Mouse (Mus musculus): ENCODE measurements around the gene Large2. TPM values are rescaled to one million over a fixed set of nuclear protein-coding genes. Genes with fewer than 3 reads are reported as not detected.

Large2 gene
- polyA plus RNA-seq, 1 experiment from 2014 or later: 16.4 TPM

DNA sequence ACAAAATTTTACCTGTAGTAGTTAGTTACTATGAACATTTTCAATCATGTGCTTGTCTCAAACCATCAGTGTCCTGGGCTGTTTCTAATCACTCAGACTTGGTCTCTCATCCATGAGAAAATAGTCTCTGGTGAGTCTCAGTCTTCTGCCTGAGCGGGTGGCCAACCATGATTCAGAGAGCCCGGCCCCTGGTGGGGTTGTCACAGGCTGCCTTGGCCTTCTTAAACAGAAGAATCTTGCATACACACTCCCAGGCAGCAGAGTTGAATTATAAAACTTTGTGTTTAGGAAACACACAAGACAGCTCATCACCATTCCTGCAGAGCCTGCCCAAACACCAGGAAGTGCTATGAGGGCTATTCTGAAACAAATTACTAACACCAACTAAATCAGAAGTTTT lies 42.8 kb downstream of the Large2 start:
- Histone ChIP-seq H3K27me3 (ENCODE audit: control insufficient read depth, insufficient read depth, low read length) (no peaks in the 10 kb centered on the region), H3K27ac (ENCODE audit: low read depth, low read length) (no peak overlapping the region), H3K36me3 (ENCODE audit: control insufficient read depth, insufficient read depth, low read length) (peaks cover 3% of the 10 kb centered on the region; the same call in 1 of the 2 replicates), H3K4me2 (ENCODE audit: low read depth, low read length, severe bottlenecking) (no peak overlapping the region), H3K9ac (ENCODE audit: low read length) (no peak overlapping the region), H3K4me3 (ENCODE audit: low read depth, low read length) (no peak overlapping the region), H3K4me1 (replicated peaks; ENCODE audit: control insufficient read depth, insufficient read depth, low read length) (no peaks in the 10 kb centered on the region), H3K9me3 (ENCODE audit: control insufficient read depth, low read length) (no peaks in the 10 kb centered on the region)
- 91% methylated on average over 2 of the region's 2 CpGs for WGBS
- DNase-seq (ENCODE audit: low spot score) (no peak), ATAC-seq (replicated peaks; ENCODE audit: low FRiP score) (no peak)

GRCm38 (mm10) chr2:92331410-92331809 lies 43.3 kb downstream of the Large2 start:
- no peak overlapping the region for H3K9ac ChIP-seq (ENCODE audit: low read length)
- H3K27ac ChIP-seq (ENCODE audit: low read depth, low read length): no peak overlapping the region
- H3K4me1 ChIP-seq (replicated peaks; ENCODE audit: control insufficient read depth, insufficient read depth, low read length): no peaks in the 10 kb centered on the region
- WGBS: 83% methylated on average over 2 of the region's 2 CpGs
- DNase-seq (ENCODE audit: low spot score) (no peak), ATAC-seq (replicated peaks; ENCODE audit: low FRiP score) (no peak)
- H3K4me3 ChIP-seq (ENCODE audit: low read depth, low read length): no peak overlapping the region
- no peaks in the 10 kb centered on the region for H3K9me3 ChIP-seq (ENCODE audit: control insufficient read depth, low read length)
- H3K36me3 ChIP-seq (ENCODE audit: control insufficient read depth, insufficient read depth, low read length): peaks cover 3% of the 10 kb centered on the region; the same call in 1 of the 2 replicates
- no peak overlapping the region for H3K4me2 ChIP-seq (ENCODE audit: low read depth, low read length, severe bottlenecking)
- no peaks in the 10 kb centered on the region for H3K27me3 ChIP-seq (ENCODE audit: control insufficient read depth, insufficient read depth, low read length)

GRCm38 (mm10) chr2:92330840-92331239 lies 43.8 kb downstream of the Large2 start:
- no peak overlapping the region for H3K27ac ChIP-seq (ENCODE audit: low read depth, low read length)

DNA sequence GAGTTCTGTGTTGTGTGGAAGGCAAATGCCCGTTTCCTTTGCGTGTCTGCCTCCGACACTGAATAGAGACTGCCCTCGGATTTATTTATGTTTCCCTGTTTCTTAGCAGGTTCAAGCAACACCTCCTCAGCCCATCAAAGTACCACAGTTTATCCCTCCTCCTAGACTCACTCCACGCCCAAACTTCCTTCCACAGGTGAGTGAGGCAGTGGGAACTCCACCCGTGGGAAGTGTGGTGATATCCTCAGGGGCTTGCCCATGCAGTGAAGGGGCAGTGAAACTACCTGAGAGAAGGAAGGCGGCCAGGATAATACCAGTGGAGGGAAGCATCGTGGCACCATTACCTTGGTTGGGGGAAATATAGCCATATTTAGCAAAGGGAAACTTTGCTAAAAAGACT lies 46.5 kb downstream of the Large2 start:
- Histone ChIP-seq H3K9me3 (ENCODE audit: control insufficient read depth, low read length) (no peaks in the 10 kb centered on the region), H3K36me3 (ENCODE audit: control insufficient read depth, insufficient read depth, low read length) (peaks cover 3% of the 10 kb centered on the region; the same call in 1 of the 2 replicates), H3K4me3 (ENCODE audit: low read depth, low read length) (no peak overlapping the region), H3K9ac (ENCODE audit: low read length) (no peak overlapping the region), H3K4me2 (ENCODE audit: low read depth, low read length, severe bottlenecking) (no peak overlapping the region), H3K27me3 (ENCODE audit: control insufficient read depth, insufficient read depth, low read length) (no peaks in the 10 kb centered on the region), H3K27ac (ENCODE audit: low read depth, low read length) (no peak overlapping the region), H3K4me1 (replicated peaks; ENCODE audit: control insufficient read depth, insufficient read depth, low read length) (no peaks in the 10 kb centered on the region)
- ATAC-seq (replicated peaks; ENCODE audit: low FRiP score) (no peak), DNase-seq (ENCODE audit: low spot score) (no peak)
- 93% methylated on average over 8 of the region's 8 CpGs for WGBS

More at GRCm38 (mm10) chr2:92330840-92331239, 43.8 kb downstream of the Large2 start:
- no peak for DNase-seq (ENCODE audit: low spot score)
- Histone ChIP-seq H3K9ac (ENCODE audit: low read length) (no peak overlapping the region), H3K27me3 (ENCODE audit: control insufficient read depth, insufficient read depth, low read length) (no peaks in the 10 kb centered on the region), H3K4me3 (ENCODE audit: low read depth, low read length) (no peak overlapping the region), H3K36me3 (ENCODE audit: control insufficient read depth, insufficient read depth, low read length) (peaks cover 3% of the 10 kb centered on the region; the same call in 1 of the 2 replicates), H3K9me3 (ENCODE audit: control insufficient read depth, low read length) (no peaks in the 10 kb centered on the region), H3K4me2 (ENCODE audit: low read depth, low read length, severe bottlenecking) (no peak overlapping the region), H3K4me1 (replicated peaks; ENCODE audit: control insufficient read depth, insufficient read depth, low read length) (no peaks in the 10 kb centered on the region)
- WGBS: 54% methylated on average over 2 of the region's 2 CpGs
- ATAC-seq (replicated peaks; ENCODE audit: low FRiP score): no peak

DNA sequence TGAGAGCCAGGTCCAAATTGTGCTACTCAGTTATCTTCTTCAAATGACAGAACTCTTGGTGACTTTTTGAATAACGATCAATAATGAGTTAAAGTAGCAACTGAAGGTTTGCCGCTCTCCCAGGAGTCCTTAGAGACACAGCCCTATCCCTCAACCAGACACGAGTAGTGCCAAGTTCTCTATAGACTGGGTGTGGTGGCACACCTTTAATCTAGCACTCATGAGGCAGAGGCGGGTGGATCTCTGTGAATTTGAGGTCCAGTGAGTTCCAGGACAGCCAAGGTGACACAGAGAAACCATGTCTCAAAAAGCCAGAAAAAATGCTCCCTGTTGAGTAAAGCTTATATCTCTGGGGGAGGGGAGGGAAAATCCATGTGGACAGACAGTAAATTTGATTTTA lies 47.1 kb downstream of the Large2 start:
- ATAC-seq (replicated peaks; ENCODE audit: low FRiP score) (no peak), DNase-seq (ENCODE audit: low spot score) (no peak)
- H3K36me3 ChIP-seq (ENCODE audit: control insufficient read depth, insufficient read depth, low read length): peaks cover 3% of the 10 kb centered on the region; the same call in 1 of the 2 replicates
- no peak overlapping the region for H3K4me3 ChIP-seq (ENCODE audit: low read depth, low read length)
- no peaks in the 10 kb centered on the region for H3K4me1 ChIP-seq (replicated peaks; ENCODE audit: control insufficient read depth, insufficient read depth, low read length)
- H3K9ac ChIP-seq (ENCODE audit: low read length): no peak overlapping the region
- H3K9me3 ChIP-seq (ENCODE audit: control insufficient read depth, low read length): no peaks in the 10 kb centered on the region
- H3K4me2 ChIP-seq (ENCODE audit: low read depth, low read length, severe bottlenecking): no peak overlapping the region
- 93% methylated on average over 4 of the region's 4 CpGs for WGBS
- H3K27me3 ChIP-seq (ENCODE audit: control insufficient read depth, insufficient read depth, low read length): no peaks in the 10 kb centered on the region
- H3K27ac ChIP-seq (ENCODE audit: low read depth, low read length): no peak overlapping the region

GRCm38 (mm10) chr2:92326221-92326620 lies 48.4 kb downstream of the Large2 start:
- Histone ChIP-seq H3K36me3 (ENCODE audit: control insufficient read depth, insufficient read depth, low read length) (no peaks in the 10 kb centered on the region; the same call in 1 of the 2 replicates), H3K4me1 (replicated peaks; ENCODE audit: control insufficient read depth, insufficient read depth, low read length) (no peaks in the 10 kb centered on the region), H3K9ac (ENCODE audit: low read length) (no peak overlapping the region), H3K27ac (ENCODE audit: low read depth, low read length) (no peak overlapping the region), H3K27me3 (ENCODE audit: control insufficient read depth, insufficient read depth, low read length) (no peaks in the 10 kb centered on the region), H3K9me3 (ENCODE audit: control insufficient read depth, low read length) (no peaks in the 10 kb centered on the region), H3K4me3 (ENCODE audit: low read depth, low read length) (no peak overlapping the region), H3K4me2 (ENCODE audit: low read depth, low read length, severe bottlenecking) (no peak overlapping the region)
- DNase-seq (ENCODE audit: low spot score) (no peak), ATAC-seq (replicated peaks; ENCODE audit: low FRiP score) (no peak)
- 79% methylated on average over 1 of the region's 1 CpGs for WGBS

- 93% methylated on average over 7 of the region's 7 CpGs for WGBS
- Histone ChIP-seq H3K27me3 (ENCODE audit: control insufficient read depth, insufficient read depth, low read length) (no peaks in the 10 kb centered on the region), H3K4me1 (replicated peaks; ENCODE audit: control insufficient read depth, insufficient read depth, low read length) (no peaks in the 10 kb centered on the region), H3K9ac (ENCODE audit: low read length) (no peak overlapping the region), H3K9me3 (ENCODE audit: control insufficient read depth, low read length) (no peaks in the 10 kb centered on the region), H3K4me2 (ENCODE audit: low read depth, low read length, severe bottlenecking) (no peak overlapping the region), H3K4me3 (ENCODE audit: low read depth, low read length) (no peak overlapping the region), H3K27ac (ENCODE audit: low read depth, low read length) (no peak overlapping the region), H3K36me3 (ENCODE audit: control insufficient read depth, insufficient read depth, low read length) (no peaks in the 10 kb centered on the region; the same call in 1 of the 2 replicates)
- DNase-seq (ENCODE audit: low spot score): no peak
- no peak for ATAC-seq (replicated peaks; ENCODE audit: low FRiP score)
Observed at GRCm38 (mm10) chr2:92325676-92326075, 49.0 kb downstream of the Large2 start.

GRCm38 (mm10) chr2:92322669-92323068 lies 52.0 kb downstream of the Large2 start:
- ATAC-seq (replicated peaks; ENCODE audit: low FRiP score): no peak
- H3K4me3 ChIP-seq (ENCODE audit: low read depth, low read length): no peak overlapping the region
- H3K27me3 ChIP-seq (ENCODE audit: control insufficient read depth, insufficient read depth, low read length): no peaks in the 10 kb centered on the region
- 90% methylated on average over 2 of the region's 2 CpGs for WGBS
- H3K4me2 ChIP-seq (ENCODE audit: low read depth, low read length, severe bottlenecking): no peak overlapping the region
- no peak for DNase-seq (ENCODE audit: low spot score)
- no peak overlapping the region for H3K9ac ChIP-seq (ENCODE audit: low read length)
- no peak overlapping the region for H3K27ac ChIP-seq (ENCODE audit: low read depth, low read length)
- H3K36me3 ChIP-seq (ENCODE audit: control insufficient read depth, insufficient read depth, low read length): no peaks in the 10 kb centered on the region; the same call in 1 of the 2 replicates
- no peaks in the 10 kb centered on the region for H3K9me3 ChIP-seq (ENCODE audit: control insufficient read depth, low read length)
- H3K4me1 ChIP-seq (replicated peaks; ENCODE audit: control insufficient read depth, insufficient read depth, low read length): no peaks in the 10 kb centered on the region

- Histone ChIP-seq H3K9ac (ENCODE audit: low read length) (no peak overlapping the region), H3K9me3 (ENCODE audit: control insufficient read depth, low read length) (no peaks in the 10 kb centered on the region), H3K27ac (ENCODE audit: low read depth, low read length) (no peak overlapping the region), H3K27me3 (ENCODE audit: control insufficient read depth, insufficient read depth, low read length) (no peaks in the 10 kb centered on the region), H3K4me2 (ENCODE audit: low read depth, low read length, severe bottlenecking) (no peak overlapping the region), H3K4me1 (replicated peaks; ENCODE audit: control insufficient read depth, insufficient read depth, low read length) (no peaks in the 10 kb centered on the region), H3K4me3 (ENCODE audit: low read depth, low read length) (no peak overlapping the region), H3K36me3 (ENCODE audit: control insufficient read depth, insufficient read depth, low read length) (no peaks in the 10 kb centered on the region; the same call in 1 of the 2 replicates)
- no peak for ATAC-seq (replicated peaks; ENCODE audit: low FRiP score)
- WGBS: 89% methylated on average over 5 of the region's 5 CpGs
- DNase-seq (ENCODE audit: low spot score): no peak
Observed at GRCm38 (mm10) chr2:92317228-92317627, 57.4 kb downstream of the Large2 start.

Measured in forebrain, embryonic 11.5 days (tissue).